Mouse (Mus musculus): Measurements from ENCODE around the gene 1700010B08Rik.

DNA sequence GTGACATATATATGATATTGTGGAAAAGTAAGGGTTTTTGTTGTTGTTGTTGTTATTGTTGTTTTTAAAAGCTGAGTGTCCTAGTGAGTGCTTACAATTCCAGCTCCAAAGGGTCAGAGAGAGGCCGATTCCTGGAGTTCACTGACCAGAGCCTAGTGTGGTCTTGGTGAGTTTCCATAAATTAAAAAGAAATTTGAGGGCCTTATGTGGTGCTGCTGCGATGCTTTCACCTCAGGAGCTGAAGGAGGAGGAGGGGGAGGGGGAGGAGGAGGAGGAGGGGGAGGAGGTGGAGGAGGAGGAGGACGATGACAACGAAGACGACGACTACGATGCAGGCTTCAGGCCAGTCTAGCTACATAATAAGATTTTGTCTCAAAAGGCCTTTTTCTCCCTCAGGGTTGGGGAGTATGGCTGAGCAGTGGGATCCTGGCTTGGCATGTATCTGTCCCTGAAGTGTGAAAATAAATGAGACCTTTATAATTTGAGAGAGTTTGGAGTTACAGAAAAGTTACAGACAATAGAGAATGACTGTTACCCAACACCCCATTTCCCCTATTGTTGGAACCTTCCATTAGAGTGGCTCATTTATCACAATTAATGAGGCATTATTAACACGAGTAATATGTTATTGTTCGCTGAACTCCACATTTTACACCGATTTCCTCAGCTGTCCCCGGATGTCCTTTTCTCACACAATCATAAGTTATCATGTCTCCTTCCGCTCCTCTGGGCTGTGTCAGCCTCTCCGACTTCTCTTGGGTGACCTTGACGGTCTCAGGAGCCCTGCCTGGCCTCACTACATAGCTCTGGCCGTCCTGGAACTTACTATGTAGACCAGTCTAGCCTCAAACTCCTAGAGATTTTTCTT is 6.0 kb downstream of the 1700010B08Rik start:
- no peak for TF ChIP-seq CTCF (IDR thresholded peaks at IDR 0.05; ENCODE audit: low read depth)
- no peak for TF ChIP-seq EP300 (IDR thresholded peaks at IDR 0.05; ENCODE audit: low read depth)

Data from liver, embryonic 14.5 days (tissue).